Mouse (Mus musculus) thymus, postnatal 0 days (tissue): ENCODE results near the gene Lrrc20. TPM values are rescaled to one million over a fixed set of nuclear protein-coding genes. Genes with fewer than 3 reads are reported as not detected.
"Not testable (repeated sequence)": the region's sequence is repeated elsewhere in the genome, so short reads cannot be mapped to it uniquely, and the experiment has no call there.

Experiments used
- DNase-seq: peaks from one replicate; pipeline ENCODE4 v3.0.0-alpha.2; 2015; ENCODE audit warnings: low spot score
- polyA plus RNA-seq: library from polyadenylated mRNA; unstranded; fragments of >200 nt; fragmentation: Nextera tagmentation; extraction: Ambion mirVana; gene quantifications from 2 replicates; pipeline ENCODE4 v1.2.1, GENCODE M21; 2015

Gene Lrrc20
- polyA plus RNA-seq, 1 experiment from 2014 or later, result 3.5 TPM

- DNase-seq, result no peak
Measured at GRCm38 (mm10) chr10:61570181-61570580, 94.6 kb downstream of the Lrrc20 start.

DNA sequence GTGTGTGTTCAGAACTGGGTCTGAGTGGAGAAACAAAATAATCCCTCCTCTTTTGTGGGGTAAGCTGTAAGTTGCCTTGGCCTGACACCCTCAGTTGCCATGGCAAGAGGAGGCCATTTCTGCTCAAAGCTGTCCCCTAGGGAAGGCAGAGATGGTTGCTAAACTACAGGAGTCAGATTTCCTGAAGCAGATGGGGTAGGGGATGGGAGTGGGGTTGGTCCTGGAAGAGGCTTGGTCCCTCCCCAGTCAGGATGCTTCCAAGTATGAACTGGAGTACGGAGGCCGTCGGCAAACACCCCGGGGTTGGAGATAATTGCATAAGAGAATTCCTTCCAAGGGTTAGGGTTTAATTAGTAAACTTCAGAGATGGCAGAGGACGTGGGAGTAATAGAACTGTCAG lies 96.5 kb downstream of the Lrrc20 start:
- no peak for DNase-seq

DNA sequence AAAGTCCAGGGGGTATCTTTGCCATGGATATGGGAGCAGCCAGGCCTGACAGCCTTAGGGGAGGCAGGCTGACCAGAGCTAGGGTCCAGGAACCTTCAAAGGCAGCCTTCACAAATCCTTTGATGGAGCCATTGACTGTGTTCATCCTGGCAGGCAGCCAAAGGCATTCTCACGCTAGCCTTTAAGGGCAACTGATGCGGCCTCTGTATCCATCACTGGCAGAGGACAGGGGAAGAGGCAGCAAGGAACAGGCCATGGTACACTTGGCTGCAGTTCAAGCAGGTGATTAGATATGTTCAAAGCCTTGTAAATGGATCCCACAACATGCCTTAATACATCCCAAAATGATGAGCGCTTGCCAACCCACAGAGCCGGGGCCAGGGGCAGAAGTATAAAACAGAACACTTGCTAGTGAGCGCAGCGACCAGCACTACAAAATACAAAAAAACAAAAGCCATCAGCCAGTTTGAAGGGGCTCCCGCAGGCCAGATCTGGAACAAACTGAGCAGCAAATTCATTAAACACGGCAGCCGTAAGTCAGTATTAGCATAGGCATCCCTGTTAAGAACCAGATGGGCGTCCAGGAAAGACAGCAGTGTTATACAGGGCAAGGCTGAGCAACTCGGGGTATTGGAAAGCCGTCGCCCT lies 100.6 kb downstream of the Lrrc20 start:
- no peak for DNase-seq

DNA sequence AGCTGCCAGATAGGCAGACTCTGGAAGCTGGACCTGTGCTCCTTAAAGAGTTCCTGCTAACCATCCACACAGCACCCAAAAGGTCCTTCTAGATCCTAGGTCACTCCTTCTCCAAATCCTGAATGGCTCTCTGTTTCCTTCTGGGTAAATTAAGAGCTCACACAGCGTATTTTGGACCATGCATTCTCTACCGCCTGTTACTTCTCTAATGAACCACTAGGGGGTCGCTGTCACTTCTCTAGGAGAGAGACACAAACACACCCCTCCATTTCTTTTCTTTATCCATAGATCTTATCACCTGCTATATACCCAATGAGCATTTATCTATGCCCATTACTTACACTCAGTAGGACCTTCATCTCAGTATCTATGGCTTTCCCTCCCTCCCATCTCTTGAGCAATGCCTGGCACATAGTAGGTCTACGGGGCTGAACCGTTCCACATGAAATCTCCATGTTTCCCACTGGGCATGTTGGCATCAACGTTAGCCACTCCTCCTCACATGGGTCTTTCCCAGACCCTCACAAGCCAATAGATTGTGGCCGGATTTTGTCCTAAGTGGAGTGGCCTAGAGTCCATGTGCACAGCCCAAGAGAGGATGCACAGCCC lies 111.7 kb downstream of the Lrrc20 start:
- peak; percentile 7 for DNase-seq

GRCm38 (mm10) chr10:61597991-61598390 lies 122.4 kb downstream of the Lrrc20 start:
- no peak for DNase-seq

- no peak for DNase-seq
Measured at GRCm38 (mm10) chr10:61599556-61600114, 124.0 kb downstream of the Lrrc20 start.

- peak; percentile 78 for DNase-seq
Measured at GRCm38 (mm10) chr10:61602283-61603033, 126.9 kb downstream of the Lrrc20 start.

DNA sequence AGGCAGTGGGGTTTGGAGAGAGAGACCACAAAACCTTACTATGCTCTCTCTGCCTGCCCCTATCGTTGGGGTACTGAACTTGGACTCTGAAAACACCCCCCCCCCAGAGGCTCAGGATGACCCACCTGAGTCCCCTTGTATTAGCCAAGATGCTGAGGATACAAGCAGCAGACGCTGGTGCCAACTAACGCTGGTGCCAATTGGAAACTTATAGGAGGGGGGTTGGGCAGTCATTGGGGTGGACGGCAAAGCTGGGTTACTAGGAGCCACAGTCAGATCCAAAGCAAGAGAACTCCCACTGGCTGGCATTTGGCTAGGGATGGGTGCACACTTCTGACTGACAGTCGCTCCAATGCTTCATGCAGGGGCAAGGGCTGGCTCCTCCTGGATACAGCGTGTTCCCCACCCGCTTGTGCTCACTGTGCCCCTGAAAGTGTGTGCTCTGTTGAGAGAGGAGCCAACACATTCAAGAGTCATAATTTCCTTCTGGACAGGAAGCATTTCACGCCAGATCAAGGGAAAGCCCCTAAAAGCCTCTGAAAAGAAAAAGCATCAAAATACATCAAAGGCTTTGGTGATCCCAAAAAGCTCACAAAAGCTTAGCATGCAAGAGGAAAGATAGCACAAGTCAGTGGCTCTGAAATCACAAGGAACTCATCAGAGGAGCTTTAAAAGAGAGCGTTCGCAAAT lies 128.9 kb downstream of the Lrrc20 start:
- no peak for DNase-seq

- DNase-seq, result not testable (repeated sequence)
Measured at GRCm38 (mm10) chr10:61605381-61605780, 129.8 kb downstream of the Lrrc20 start.

DNA sequence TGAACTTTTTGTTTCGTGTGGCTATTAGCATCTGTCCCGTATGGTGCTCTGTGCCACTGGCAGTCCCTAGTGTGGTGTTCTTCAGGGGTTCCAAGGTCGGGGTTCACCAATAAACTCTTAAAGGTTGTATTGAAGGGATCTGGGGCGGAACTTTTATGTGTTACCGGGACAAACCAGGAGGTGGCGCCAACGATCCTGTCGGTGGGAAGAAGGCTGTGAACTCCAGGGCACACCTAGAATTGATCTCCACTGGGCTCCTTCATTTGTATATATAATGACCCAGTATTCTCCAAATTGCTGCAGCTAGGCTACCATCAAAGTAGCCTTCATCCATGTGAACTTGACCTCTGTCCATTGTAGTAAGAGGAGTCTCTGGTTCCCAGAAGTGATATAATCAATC lies 130.2 kb downstream of the Lrrc20 start:
- peak; percentile 71 for DNase-seq

DNA sequence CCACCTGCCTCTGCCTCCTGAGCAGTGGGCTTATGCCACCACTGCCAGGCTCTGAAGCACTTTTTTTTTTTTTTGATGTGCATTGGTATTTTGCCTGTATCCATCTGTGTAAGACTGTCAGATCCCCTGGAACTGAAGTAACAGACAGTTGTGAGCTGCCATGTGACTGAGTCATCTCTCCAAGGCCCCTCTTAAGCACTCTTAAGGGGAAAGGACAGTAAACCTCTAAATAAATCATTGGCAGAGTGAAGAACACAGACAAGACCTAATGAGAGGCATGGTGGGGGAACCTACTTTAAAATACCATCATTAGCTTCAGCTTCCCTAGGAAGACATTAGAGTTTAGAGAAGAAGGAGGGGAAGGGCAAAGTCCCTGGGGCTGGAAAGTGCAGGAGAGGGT lies 132.6 kb downstream of the Lrrc20 start:
- no peak for DNase-seq

GRCm38 (mm10) chr10:61610650-61611235 lies 135.1 kb downstream of the Lrrc20 start:
- DNase-seq, result no peak

GRCm38 (mm10) chr10:61614311-61614710 lies 138.7 kb downstream of the Lrrc20 start:
- DNase-seq, result no peak

DNA sequence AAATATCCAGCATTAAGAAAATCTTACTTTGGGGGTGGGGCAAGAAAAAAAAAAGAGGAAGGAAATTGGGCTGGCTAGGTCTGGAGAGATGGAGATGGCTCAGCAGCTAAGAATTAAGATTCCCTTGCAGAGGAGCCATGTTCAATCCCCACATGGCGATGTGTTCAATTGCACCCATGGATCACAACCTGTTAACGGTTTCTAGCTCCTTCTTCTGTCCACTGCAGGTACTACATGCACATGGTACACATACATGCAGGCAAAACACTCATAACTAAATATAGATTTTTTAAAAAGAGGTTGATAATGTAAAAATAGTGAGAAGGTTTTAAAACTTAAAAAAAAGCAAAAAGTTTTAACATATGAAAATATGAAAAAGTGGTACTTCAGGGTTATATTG lies 142.9 kb downstream of the Lrrc20 start:
- DNase-seq, result no peak

DNA sequence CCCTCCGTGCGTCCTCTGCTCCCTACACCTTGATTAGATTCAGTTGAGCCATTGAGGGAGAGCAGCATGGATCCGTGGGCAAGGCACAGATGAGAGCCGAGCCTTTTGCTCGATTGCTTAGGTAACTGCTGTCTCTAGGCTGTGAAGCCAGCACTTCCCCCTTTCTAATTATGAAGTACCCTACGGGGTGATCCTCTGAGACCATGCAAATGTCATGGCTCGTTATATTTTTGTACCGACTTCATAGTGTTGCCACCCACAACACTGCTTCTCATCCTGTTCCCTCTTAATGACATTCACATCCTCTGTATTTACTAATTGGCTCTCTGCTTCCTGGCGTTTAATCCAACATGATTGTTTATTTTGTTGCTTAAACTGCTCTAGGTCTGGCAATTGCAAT lies 146.1 kb downstream of the Lrrc20 start:
- no peak for DNase-seq

DNA sequence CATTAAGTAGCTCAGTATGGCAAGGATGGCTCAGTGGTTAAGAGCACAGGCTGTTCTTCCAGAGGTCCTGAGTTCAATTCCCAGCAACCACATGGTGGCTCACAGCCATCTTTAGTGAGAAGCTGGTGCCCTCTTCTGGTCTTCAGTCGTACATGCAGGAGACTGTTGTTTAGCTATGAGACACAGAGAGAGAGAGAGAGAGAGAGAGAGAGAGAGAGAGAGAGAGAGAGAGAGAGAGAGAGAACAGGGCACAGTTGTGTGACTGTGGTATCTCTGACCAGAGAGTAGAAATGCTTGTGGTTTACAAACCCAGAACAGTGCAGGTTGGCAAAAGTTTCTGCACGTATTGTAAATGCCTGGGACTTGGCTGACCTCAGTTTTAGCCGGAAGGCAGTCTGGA lies 148.3 kb downstream of the Lrrc20 start:
- DNase-seq, result not testable (repeated sequence)

DNA sequence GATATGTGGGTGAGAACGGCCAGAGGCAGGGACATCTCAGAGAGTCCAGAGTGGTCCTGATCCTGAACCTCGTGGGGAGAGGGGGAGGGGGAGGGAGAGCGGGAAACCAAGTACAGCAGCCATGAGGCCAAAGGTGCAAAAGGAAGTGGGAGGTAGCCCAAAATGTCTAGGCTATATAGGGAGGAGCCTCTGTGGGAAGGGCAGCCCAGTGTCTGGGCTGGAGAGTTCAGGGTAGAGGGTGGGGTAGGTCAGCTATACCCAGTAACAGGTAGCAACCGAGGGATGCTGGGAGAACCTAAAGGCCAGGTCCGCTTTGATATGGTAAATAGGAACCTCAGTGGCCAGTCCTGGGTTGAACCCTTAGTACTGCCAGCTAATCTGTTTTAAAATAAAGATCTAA lies 149.2 kb downstream of the Lrrc20 start:
- DNase-seq, result no peak

DNA sequence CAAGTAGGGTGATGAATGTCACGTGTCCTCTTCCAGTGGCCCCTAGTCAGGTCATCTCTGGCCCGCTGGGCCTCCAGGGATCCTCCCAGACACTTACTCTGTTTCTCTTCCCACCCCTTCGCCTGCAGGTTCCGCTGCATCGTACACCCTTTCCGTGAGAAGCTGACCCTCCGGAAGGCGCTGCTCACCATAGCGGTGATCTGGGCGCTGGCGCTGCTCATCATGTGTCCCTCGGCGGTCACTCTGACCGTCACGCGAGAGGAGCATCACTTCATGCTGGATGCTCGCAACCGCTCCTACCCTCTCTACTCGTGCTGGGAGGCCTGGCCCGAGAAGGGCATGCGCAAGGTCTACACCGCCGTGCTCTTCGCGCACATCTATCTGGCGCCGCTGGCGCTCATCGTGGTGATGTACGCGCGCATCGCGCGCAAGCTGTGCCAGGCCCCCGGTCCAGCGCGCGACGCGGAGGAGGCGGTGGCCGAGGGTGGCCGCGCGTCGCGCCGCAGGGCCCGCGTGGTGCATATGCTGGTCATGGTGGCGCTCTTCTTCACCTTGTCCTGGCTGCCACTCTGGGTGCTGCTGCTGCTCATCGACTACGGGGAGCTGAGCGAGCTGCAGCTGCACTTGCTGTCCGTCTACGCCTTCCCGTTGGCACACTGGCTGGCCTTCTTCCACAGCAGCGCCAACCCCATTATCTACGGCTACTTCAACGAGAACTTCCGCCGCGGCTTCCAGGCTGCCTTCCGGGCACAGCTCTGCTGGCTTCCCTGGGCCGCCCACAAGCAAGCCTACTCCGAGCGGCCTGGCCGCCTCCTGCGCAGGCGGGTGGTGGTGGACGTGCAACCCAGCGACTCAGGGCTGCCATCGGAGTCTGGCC lies 150.0 kb downstream of the Lrrc20 start:
- peak; percentile 14 for DNase-seq

DNA sequence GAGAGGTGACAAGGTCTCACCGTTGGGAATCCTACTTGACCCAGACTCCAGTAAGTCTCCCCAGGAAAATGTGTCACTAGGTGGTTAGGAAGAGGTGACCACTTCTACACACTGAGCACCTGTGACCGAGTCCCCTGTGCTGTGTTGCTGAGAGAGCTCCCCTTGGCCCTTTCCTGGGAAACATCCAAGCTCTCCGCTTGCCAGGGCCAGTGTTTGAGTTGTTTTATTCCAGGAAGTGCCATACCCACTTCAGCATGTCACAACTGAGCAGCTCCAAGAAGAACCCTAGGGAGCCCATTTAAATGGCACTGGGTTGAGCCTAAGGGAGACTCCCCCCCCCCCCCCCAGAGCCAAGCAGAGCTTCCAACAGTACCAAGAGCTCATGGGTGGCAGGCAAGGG lies 150.9 kb downstream of the Lrrc20 start:
- no peak for DNase-seq

DNA sequence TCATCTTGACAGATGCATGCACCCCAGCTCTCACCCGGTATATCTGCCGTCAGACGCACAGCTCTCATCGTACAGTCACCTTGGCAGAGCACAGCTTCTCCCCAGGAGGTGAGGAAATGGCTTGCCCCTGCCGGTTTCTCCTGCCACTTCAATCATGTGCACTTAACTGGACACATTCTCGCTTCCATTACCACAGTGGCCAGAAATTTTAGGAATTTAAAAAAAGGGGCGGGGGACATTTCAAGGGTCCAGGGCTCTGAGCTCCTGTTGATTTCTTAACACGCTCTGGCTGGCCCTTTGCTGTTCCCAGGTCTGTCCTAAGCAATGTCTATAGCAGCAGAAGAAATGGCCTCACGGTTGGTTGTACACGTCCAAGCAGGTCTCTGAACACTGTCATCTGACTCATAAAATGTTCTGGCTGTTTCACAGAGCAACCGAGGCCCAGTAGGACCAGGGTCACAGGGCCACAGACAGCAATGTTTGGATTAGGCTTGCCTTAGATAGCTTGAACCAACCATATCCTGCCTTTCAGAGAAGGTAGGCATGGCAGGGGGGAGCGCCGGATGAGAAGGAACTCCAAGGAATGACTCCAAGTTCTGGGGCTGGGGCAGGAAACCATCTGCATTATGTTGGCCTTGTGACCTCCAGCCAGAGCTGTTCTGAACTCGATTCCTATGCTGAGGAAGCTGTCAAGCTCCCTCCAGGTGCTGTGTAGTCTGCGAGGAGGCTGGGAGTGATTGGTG lies 151.8 kb downstream of the Lrrc20 start:
- DNase-seq, result no peak
